Mouse (Mus musculus): ENCODE measurements at regions not wholly inside any gene's neighbourhood (a gene's known extent, or its start where the extent isn't known, plus 50 kb on each side); places are given as distances from the start of the nearest gene placed in this dataset.

- ATAC-seq (ENCODE audit: extremely low read depth, insufficient number of reproducible peaks, low FRiP score, poor library complexity, severe bottlenecking) (no peak), DNase-seq (ENCODE audit: low spot score) (no peak)
- Histone ChIP-seq H3K9me3 (replicated peaks) (no peaks in the 10 kb centered on the region), H3K27me3 (ENCODE audit: insufficient read depth, low read length) (peaks cover 29% of the 10 kb centered on the region), H3K4me3 (ENCODE audit: low read depth, low read length) (no peak overlapping the region), H3K36me3 (replicated peaks) (no peaks in the 10 kb centered on the region), H3K4me1 (ENCODE audit: insufficient read depth, low read depth, low read length) (no peaks in the 10 kb centered on the region)
- TF ChIP-seq GATA1 (IDR thresholded peaks at IDR 0.05; ENCODE audit: borderline replicate concordance, low read length) (no peak), GATA2 (IDR thresholded peaks at IDR 0.05; ENCODE audit: borderline replicate concordance, low read depth, low read length) (no peak), TAL1 (conservative IDR thresholded peaks at IDR 0.05; ENCODE audit: low read depth, low read length) (no peak)
Measured at GRCm38 (mm10) chr14:46634656-46635244, 125.6 kb upstream of the Cdkn3 start.

GRCm38 (mm10) chr14:46634251-46634650, 126.1 kb upstream of the Cdkn3 start:
- no peak overlapping the region for H3K4me3 ChIP-seq (ENCODE audit: low read depth, low read length)
- H3K36me3 ChIP-seq (replicated peaks): no peaks in the 10 kb centered on the region
- H3K4me1 ChIP-seq (ENCODE audit: insufficient read depth, low read depth, low read length): no peaks in the 10 kb centered on the region
- H3K9me3 ChIP-seq (replicated peaks): no peaks in the 10 kb centered on the region
- no peak for DNase-seq (ENCODE audit: low spot score)
- TF ChIP-seq GATA1 (IDR thresholded peaks at IDR 0.05; ENCODE audit: borderline replicate concordance, low read length): no peak
- no peak for TF ChIP-seq TAL1 (conservative IDR thresholded peaks at IDR 0.05; ENCODE audit: low read depth, low read length)
- TF ChIP-seq GATA2 (IDR thresholded peaks at IDR 0.05; ENCODE audit: borderline replicate concordance, low read depth, low read length): no peak
- no peak for TF ChIP-seq CTCF (IDR thresholded peaks at IDR 0.05; ENCODE audit: low read depth, low read length)
- TF ChIP-seq POLR2AphosphoS5 (IDR thresholded peaks at IDR 0.05; ENCODE audit: insufficient replicate concordance, low read depth, low read length): no peak
- H3K27me3 ChIP-seq (ENCODE audit: insufficient read depth, low read length): peaks cover 29% of the 10 kb centered on the region
- ATAC-seq (ENCODE audit: extremely low read depth, insufficient number of reproducible peaks, low FRiP score, poor library complexity, severe bottlenecking): no peak

- ATAC-seq (ENCODE audit: extremely low read depth, insufficient number of reproducible peaks, low FRiP score, poor library complexity, severe bottlenecking) (no peak), DNase-seq (ENCODE audit: low spot score) (no peak)
- peaks cover 10% of the 10 kb centered on the region for H3K4me1 ChIP-seq (ENCODE audit: insufficient read depth, low read depth, low read length)
- no peaks in the 10 kb centered on the region for H3K9me3 ChIP-seq (replicated peaks)
- no peaks in the 10 kb centered on the region for H3K36me3 ChIP-seq (replicated peaks)
- H3K27me3 ChIP-seq (ENCODE audit: insufficient read depth, low read length): peaks cover 28% of the 10 kb centered on the region
- no peak overlapping the region for H3K4me3 ChIP-seq (ENCODE audit: low read depth, low read length)
- TF ChIP-seq CTCF (IDR thresholded peaks at IDR 0.05; ENCODE audit: low read depth, low read length): no peak
- TF ChIP-seq TAL1 (conservative IDR thresholded peaks at IDR 0.05; ENCODE audit: low read depth, low read length): no peak
- TF ChIP-seq POLR2AphosphoS5 (IDR thresholded peaks at IDR 0.05; ENCODE audit: insufficient replicate concordance, low read depth, low read length): no peak
- no peak for TF ChIP-seq GATA1 (IDR thresholded peaks at IDR 0.05; ENCODE audit: borderline replicate concordance, low read length)
- TF ChIP-seq GATA2 (IDR thresholded peaks at IDR 0.05; ENCODE audit: borderline replicate concordance, low read depth, low read length): no peak
Measured at GRCm38 (mm10) chr14:46627690-46628089, 132.7 kb upstream of the Cdkn3 start.

GRCm38 (mm10) chr14:46625760-46626159, 134.6 kb upstream of the Cdkn3 start:
- H3K36me3 ChIP-seq (replicated peaks): no peaks in the 10 kb centered on the region
- H3K4me1 ChIP-seq (ENCODE audit: insufficient read depth, low read depth, low read length): peaks cover 10% of the 10 kb centered on the region
- ATAC-seq (ENCODE audit: extremely low read depth, insufficient number of reproducible peaks, low FRiP score, poor library complexity, severe bottlenecking): no peak
- no peak for DNase-seq (ENCODE audit: low spot score)
- H3K4me3 ChIP-seq (ENCODE audit: low read depth, low read length): no peak overlapping the region
- TF ChIP-seq CTCF (IDR thresholded peaks at IDR 0.05; ENCODE audit: low read depth, low read length): no peak
- TF ChIP-seq GATA1 (IDR thresholded peaks at IDR 0.05; ENCODE audit: borderline replicate concordance, low read length): no peak
- TF ChIP-seq TAL1 (conservative IDR thresholded peaks at IDR 0.05; ENCODE audit: low read depth, low read length): no peak
- no peak for TF ChIP-seq GATA2 (IDR thresholded peaks at IDR 0.05; ENCODE audit: borderline replicate concordance, low read depth, low read length)
- no peak for TF ChIP-seq POLR2AphosphoS5 (IDR thresholded peaks at IDR 0.05; ENCODE audit: insufficient replicate concordance, low read depth, low read length)
- peaks cover 25% of the 10 kb centered on the region for H3K27me3 ChIP-seq (ENCODE audit: insufficient read depth, low read length)
- H3K9me3 ChIP-seq (replicated peaks): no peaks in the 10 kb centered on the region

GRCm38 (mm10) chr14:46623645-46624044, 136.7 kb upstream of the Cdkn3 start:
- Histone ChIP-seq H3K27me3 (ENCODE audit: insufficient read depth, low read length) (peaks cover 21% of the 10 kb centered on the region), H3K4me3 (ENCODE audit: low read depth, low read length) (no peak overlapping the region), H3K36me3 (replicated peaks) (no peaks in the 10 kb centered on the region), H3K4me1 (ENCODE audit: insufficient read depth, low read depth, low read length) (peaks cover 10% of the 10 kb centered on the region), H3K9me3 (replicated peaks) (no peaks in the 10 kb centered on the region)
- TF ChIP-seq CTCF (IDR thresholded peaks at IDR 0.05; ENCODE audit: low read depth, low read length): no peak
- no peak for TF ChIP-seq GATA2 (IDR thresholded peaks at IDR 0.05; ENCODE audit: borderline replicate concordance, low read depth, low read length)
- TF ChIP-seq TAL1 (conservative IDR thresholded peaks at IDR 0.05; ENCODE audit: low read depth, low read length): no peak
- no peak for TF ChIP-seq GATA1 (IDR thresholded peaks at IDR 0.05; ENCODE audit: borderline replicate concordance, low read length)
- no peak for TF ChIP-seq POLR2AphosphoS5 (IDR thresholded peaks at IDR 0.05; ENCODE audit: insufficient replicate concordance, low read depth, low read length)
- DNase-seq (ENCODE audit: low spot score): no peak
- ATAC-seq (ENCODE audit: extremely low read depth, insufficient number of reproducible peaks, low FRiP score, poor library complexity, severe bottlenecking): no peak

GRCm38 (mm10) chr14:46616030-46616429, 144.3 kb upstream of the Cdkn3 start:
- peaks cover 9% of the 10 kb centered on the region; the same call in 1 of the 2 replicates for H3K27me3 ChIP-seq (ENCODE audit: insufficient read depth, low read length)
- TF ChIP-seq GATA1 (IDR thresholded peaks at IDR 0.05; ENCODE audit: borderline replicate concordance, low read length): no peak
- no peak for TF ChIP-seq CTCF (IDR thresholded peaks at IDR 0.05; ENCODE audit: low read depth, low read length)
- no peak for TF ChIP-seq GATA2 (IDR thresholded peaks at IDR 0.05; ENCODE audit: borderline replicate concordance, low read depth, low read length)
- TF ChIP-seq TAL1 (conservative IDR thresholded peaks at IDR 0.05; ENCODE audit: low read depth, low read length): no peak
- H3K36me3 ChIP-seq (replicated peaks): no peaks in the 10 kb centered on the region
- H3K4me1 ChIP-seq (ENCODE audit: insufficient read depth, low read depth, low read length): peaks cover 13% of the 10 kb centered on the region; the same call in 1 of the 2 replicates
- no peak overlapping the region for H3K4me3 ChIP-seq (ENCODE audit: low read depth, low read length)
- H3K9me3 ChIP-seq (replicated peaks): no peaks in the 10 kb centered on the region
- no peak for ATAC-seq (ENCODE audit: extremely low read depth, insufficient number of reproducible peaks, low FRiP score, poor library complexity, severe bottlenecking)
- no peak for DNase-seq (ENCODE audit: low spot score)

All from G1E (cell line).